16 mouse cellular contexts compared by ENCODE assay signal in genomic region chr10:119134797-119135488, GRCm38 (mm10).
DNase-seq lines count a peak whose midpoint lies in the region; ATAC-seq and TF ChIP-seq lines count a peak whose summit lies in the region.
"Had no signal": no experiment of that assay in that cellular context is flagged by ENCODE, and none has a peak within 500 bp of the region (broad histone marks: within the 10 kb centered on the region; RNA-seq: fewer than 3 reads in every experiment).

No protein-coding gene starts in this region.

- no peak for TF ChIP-seq CTCF in liver, postnatal 0 days (IDR thresholded peaks at IDR 0.05; ENCODE audit: low read depth)
- no peak for TF ChIP-seq CTCF in G1E (IDR thresholded peaks at IDR 0.05; ENCODE audit: low read depth, low read length)
- TF ChIP-seq CTCF in liver, embryonic 14.5 days (IDR thresholded peaks at IDR 0.05; ENCODE audit: low read depth), result no peak

- DNase-seq in heart, embryonic 10.5 days (ENCODE audit: low spot score), result peak; percentile 91
- no peak for DNase-seq in heart, adult 18-20 months
- DNase-seq in liver (peak; percentile 34), G1E (ENCODE audit: low spot score) (no peak)
- DNase-seq in liver, postnatal 0 days, result no peak
- DNase-seq in liver, embryonic 14.5 days (ENCODE audit: low read depth in 3 of 3, low spot score in 3 of 3), result no peak
- DNase-seq: cerebellum, adult 11 months; embryo, embryonic 11 days; gastrocnemius, postnatal 25 days; layer of hippocampus, adult 9-11 months; spleen, adult 18-20 months had no signal

- H3K9me3 ChIP-seq in heart, embryonic 10.5 days, result no peaks in the 10 kb centered on the region
- no peaks in the 10 kb centered on the region for H3K9me3 ChIP-seq in liver, postnatal 0 days (ENCODE audit: low read length)
- H3K9me3 ChIP-seq in G1E (replicated peaks), result no peaks in the 10 kb centered on the region
- H3K9me3 ChIP-seq in liver, embryonic 14.5 days (ENCODE audit: control insufficient read depth, low read length), result no peaks in the 10 kb centered on the region
- H3K9me3 ChIP-seq in kidney, embryonic 15.5 days (replicated peaks), result no peaks in the 10 kb centered on the region
- H3K9me3 ChIP-seq in forebrain, embryonic 16.5 days (ENCODE audit: control insufficient read depth, low read length), result no peaks in the 10 kb centered on the region
- H3K9me3 ChIP-seq: hindbrain, embryonic 15.5 days had no signal

- H3K9ac ChIP-seq in liver, postnatal 0 days (replicated peaks), result no peak overlapping the region
- H3K9ac ChIP-seq in liver, embryonic 14.5 days (replicated peaks), result no peak overlapping the region
- no peak overlapping the region for H3K9ac ChIP-seq in kidney, embryonic 15.5 days
- H3K9ac ChIP-seq in forebrain, embryonic 16.5 days (replicated peaks; ENCODE audit: low read depth, low read length), result no peak overlapping the region
- H3K9ac ChIP-seq: hindbrain, embryonic 15.5 days had no signal

- H3K4me3 ChIP-seq in heart, embryonic 10.5 days, result peak overlapping the region; percentile 35
- no peak overlapping the region for H3K4me3 ChIP-seq in liver, postnatal 0 days (ENCODE audit: low read depth, low read length)
- peak overlapping the region; percentile 48; the same call in 1 of the 2 replicates for H3K4me3 ChIP-seq in G1E (ENCODE audit: low read depth, low read length)
- no peak overlapping the region for H3K4me3 ChIP-seq in liver, embryonic 14.5 days (ENCODE audit: insufficient read depth in 1 of 2, low read depth in 2 of 2, low read length in 2 of 2)
- H3K4me3 ChIP-seq in kidney, embryonic 15.5 days (replicated peaks), result no peak overlapping the region
- no peak overlapping the region for H3K4me3 ChIP-seq in forebrain, embryonic 16.5 days (replicated peaks; ENCODE audit: low read length)
- H3K4me3 ChIP-seq: erythroblast, embryonic 14.5 days; hindbrain, embryonic 15.5 days; myocyte had no signal

- no peak overlapping the region for H3K4me2 ChIP-seq in liver, postnatal 0 days (ENCODE audit: low read depth, low read length)
- peak overlapping the region; percentile 18; the same call in 1 of the 2 replicates for H3K4me2 ChIP-seq in liver, embryonic 14.5 days (ENCODE audit: low read depth)
- H3K4me2 ChIP-seq in kidney, embryonic 15.5 days, result no peak overlapping the region
- H3K4me2 ChIP-seq in forebrain, embryonic 16.5 days (ENCODE audit: low read length), result no peak overlapping the region
- H3K4me2 ChIP-seq: hindbrain, embryonic 15.5 days had no signal

- H3K36me3 ChIP-seq in heart, embryonic 10.5 days, result no peaks in the 10 kb centered on the region
- H3K36me3 ChIP-seq in liver, postnatal 0 days (replicated peaks; ENCODE audit: insufficient read depth, low read length), result no peaks in the 10 kb centered on the region
- H3K36me3 ChIP-seq in G1E (replicated peaks), result no peaks in the 10 kb centered on the region
- no peaks in the 10 kb centered on the region for H3K36me3 ChIP-seq in liver, embryonic 14.5 days (replicated peaks; ENCODE audit: control insufficient read depth, insufficient read depth, low read depth)
- H3K36me3 ChIP-seq in kidney, embryonic 15.5 days, result no peaks in the 10 kb centered on the region
- H3K36me3 ChIP-seq in forebrain, embryonic 16.5 days (ENCODE audit: control insufficient read depth, insufficient read depth), result no peaks in the 10 kb centered on the region
- H3K36me3 ChIP-seq: hindbrain, embryonic 15.5 days had no signal

- no peak for TF ChIP-seq EP300 in liver, postnatal 0 days (IDR thresholded peaks at IDR 0.05; ENCODE audit: low read depth)
- TF ChIP-seq EP300 in liver, embryonic 14.5 days (IDR thresholded peaks at IDR 0.05; ENCODE audit: low read depth), result no peak

- WGBS in heart, embryonic 10.5 days, result 29% methylated on average over 10 of the region's 10 CpGs
- WGBS in liver, postnatal 0 days (ENCODE audit: insufficient replicate concordance), result 53% methylated on average over 10 of the region's 10 CpGs
- WGBS in liver, embryonic 14.5 days (ENCODE audit: insufficient replicate concordance), result 36% methylated on average over 10 of the region's 10 CpGs
- 63% methylated on average over 10 of the region's 10 CpGs for WGBS in kidney, embryonic 15.5 days
- 71% methylated on average over 10 of the region's 10 CpGs for WGBS in forebrain, embryonic 16.5 days

- peaks cover 16% of the 10 kb centered on the region for H3K4me1 ChIP-seq in heart, embryonic 10.5 days
- no peaks in the 10 kb centered on the region for H3K4me1 ChIP-seq in liver, postnatal 0 days (ENCODE audit: insufficient read depth)
- peaks cover 34% of the 10 kb centered on the region for H3K4me1 ChIP-seq in G1E (ENCODE audit: insufficient read depth, low read depth, low read length)
- peaks cover 9 to 14% of the 10 kb centered on the region in 2 experiments for H3K4me1 ChIP-seq in liver, embryonic 14.5 days (replicated peaks; ENCODE audit: control insufficient read depth in 2 of 2, insufficient read depth in 2 of 2, low read length in 1 of 2)
- H3K4me1 ChIP-seq in kidney, embryonic 15.5 days, result no peaks in the 10 kb centered on the region
- no peaks in the 10 kb centered on the region for H3K4me1 ChIP-seq in forebrain, embryonic 16.5 days (replicated peaks; ENCODE audit: control insufficient read depth, insufficient read depth, low read length)

- no peak for ATAC-seq in liver, postnatal 0 days
- peak; percentile 57 for ATAC-seq in G1E (ENCODE audit: extremely low read depth, insufficient number of reproducible peaks, low FRiP score, poor library complexity, severe bottlenecking)
- ATAC-seq in liver, embryonic 14.5 days (ENCODE audit: insufficient read depth), result peak; percentile 81
- ATAC-seq in kidney, embryonic 15.5 days (replicated peaks; ENCODE audit: low FRiP score), result no peak
- ATAC-seq in forebrain, embryonic 16.5 days, result no peak

- H3K27me3 ChIP-seq in heart, embryonic 10.5 days (ENCODE audit: insufficient read depth, poor library complexity, severe bottlenecking), result no peaks in the 10 kb centered on the region
- no peaks in the 10 kb centered on the region for H3K27me3 ChIP-seq in liver, postnatal 0 days (ENCODE audit: insufficient read depth, low read length)
- no peaks in the 10 kb centered on the region for H3K27me3 ChIP-seq in G1E (ENCODE audit: insufficient read depth, low read length)
- H3K27me3 ChIP-seq in liver, embryonic 14.5 days (ENCODE audit: control insufficient read depth, insufficient read depth, low read length), result no peaks in the 10 kb centered on the region
- no peaks in the 10 kb centered on the region for H3K27me3 ChIP-seq in kidney, embryonic 15.5 days
- H3K27me3 ChIP-seq in forebrain, embryonic 16.5 days (replicated peaks; ENCODE audit: control insufficient read depth, insufficient read depth, low read length), result no peaks in the 10 kb centered on the region
- H3K27me3 ChIP-seq: hindbrain, embryonic 15.5 days had no signal

- H3K27ac ChIP-seq in heart, embryonic 10.5 days, result peak overlapping the region; percentile 85
- no peak overlapping the region for H3K27ac ChIP-seq in liver, postnatal 0 days (ENCODE audit: low read depth)
- no peak overlapping the region for H3K27ac ChIP-seq in liver, embryonic 14.5 days
- H3K27ac ChIP-seq in kidney, embryonic 15.5 days, result no peak overlapping the region
- H3K27ac ChIP-seq in forebrain, embryonic 16.5 days (ENCODE audit: low read length), result no peak overlapping the region
- H3K27ac ChIP-seq: hindbrain, embryonic 15.5 days had no signal

Comparison
In these comparisons a context has a peak if more than half of its experiments do, and no peak if none do; other contexts are left out.
1. DNase-seq: peak in heart, embryonic 10.5 days (single experiment) and liver (single experiment); none in heart, adult 18-20 months (0 of 2), liver, postnatal 0 days (single experiment), G1E (single experiment) and liver, embryonic 14.5 days (0 of 3).
2. ATAC-seq: peak in G1E (single experiment) and liver, embryonic 14.5 days (single experiment); none in liver, postnatal 0 days (single experiment), kidney, embryonic 15.5 days (single experiment) and forebrain, embryonic 16.5 days (single experiment).
3. H3K4me3 ChIP-seq: peak in heart, embryonic 10.5 days (single experiment) and G1E (single experiment); none in liver, postnatal 0 days (single experiment), liver, embryonic 14.5 days (0 of 2), kidney, embryonic 15.5 days (single experiment) and forebrain, embryonic 16.5 days (single experiment).